Mouse (Mus musculus) neural tube, embryonic 15.5 days (tissue): ENCODE measurements around the gene Ppargc1a. TPM values are rescaled to one million over a fixed set of nuclear protein-coding genes. Genes with fewer than 3 reads are reported as not detected.
A peak's percentile ranks its signal among the peaks of the same experiment; 100 is the strongest.

ENCODE experiments used
- ATAC-seq: fragments of 200-750 bp; cut with Nextera tagmentation; 2 replicates; pipeline ENCODE4 v1.8.0; 2017; ENCODE audit warnings: mild to moderate bottlenecking, moderate TSS enrichment, moderate library complexity; ENCODE audit not compliant: low FRiP score
- H3K27ac ChIP-seq: fragments of 300-500 bp; sonication (generic); replicated peaks from 2 replicates; pipeline ENCODE4 v1.5.1; 2015; ENCODE audit warnings: mild to moderate bottlenecking, inconsistent platforms
- H3K27me3 ChIP-seq: fragments of 300-500 bp; sonication (generic); replicated peaks from 2 replicates; pipeline ENCODE4 v1.6.1; 2015; ENCODE audit warnings: inconsistent platforms
- H3K36me3 ChIP-seq: fragments of 300-500 bp; sonication (generic); 2 replicates; pipeline ENCODE4 v1.6.1; 2015; ENCODE audit warnings: inconsistent platforms
- H3K4me1 ChIP-seq: fragments of 300-500 bp; sonication (generic); 2 replicates; pipeline ENCODE4 v1.6.1; 2015; ENCODE audit warnings: inconsistent platforms
- H3K4me2 ChIP-seq: fragments of 300-500 bp; sonication (generic); 2 replicates; pipeline ENCODE4 v1.6.1; 2015; ENCODE audit warnings: inconsistent platforms, mild to moderate bottlenecking, moderate library complexity
- H3K4me3 ChIP-seq: fragments of 300-500 bp; sonication (generic); replicated peaks from 2 replicates; pipeline ENCODE4 v1.5.1; 2015; ENCODE audit warnings: mild to moderate bottlenecking, inconsistent platforms
- H3K9ac ChIP-seq: fragments of 300-500 bp; sonication (generic); replicated peaks from 2 replicates; pipeline ENCODE4 v1.6.1; 2015; ENCODE audit warnings: mild to moderate bottlenecking, inconsistent platforms
- H3K9me3 ChIP-seq: fragments of 300-500 bp; sonication (generic); replicated peaks from 2 replicates; pipeline ENCODE4 v1.6.1; 2016; ENCODE audit warnings: inconsistent platforms
- WGBS: fragments of 180-500 bp; shearing (Covaris S2); methylation state at CpG from one replicate; pipeline ENCODE4 v1.1.7; 2015; ENCODE audit warnings: mixed read lengths; 5-methylcytosine and 5-hydroxymethylcytosine counted together
- polyA plus RNA-seq: library from polyadenylated mRNA; unstranded; fragments of >200 nt; fragmentation: Nextera tagmentation; extraction: Ambion mirVana; gene quantifications from 2 replicates; pipeline ENCODE4 v1.2.1, GENCODE M21; 2015

The Ppargc1a gene
- polyA plus RNA-seq, 1 experiment from 2014 or later = 19.7 TPM

GRCm38 (mm10) chr5:51534456-51534855, 33.1 kb downstream of the Ppargc1a start:
- ATAC-seq = no peak
- no peaks in the 10 kb centered on the region for H3K9me3 ChIP-seq
- H3K4me1 ChIP-seq = no peaks in the 10 kb centered on the region
- H3K36me3 ChIP-seq = no peaks in the 10 kb centered on the region
- no peak overlapping the region for H3K9ac ChIP-seq
- H3K27ac ChIP-seq = no peak overlapping the region
- WGBS = 97% methylated on average over 1 of the region's 1 CpGs
- H3K27me3 ChIP-seq = no peaks in the 10 kb centered on the region
- no peak overlapping the region for H3K4me3 ChIP-seq
- H3K4me2 ChIP-seq = no peak overlapping the region

GRCm38 (mm10) chr5:51531286-51531685, 36.2 kb downstream of the Ppargc1a start:
- Histone ChIP-seq H3K4me1 (no peaks in the 10 kb centered on the region), H3K27ac (no peak overlapping the region), H3K4me3 (no peak overlapping the region), H3K36me3 (no peaks in the 10 kb centered on the region), H3K4me2 (no peak overlapping the region), H3K9me3 (no peaks in the 10 kb centered on the region), H3K9ac (no peak overlapping the region), H3K27me3 (no peaks in the 10 kb centered on the region)
- no peak for ATAC-seq
- WGBS = 88% methylated on average over 1 of the region's 1 CpGs

GRCm38 (mm10) chr5:51529444-51529843, 38.1 kb downstream of the Ppargc1a start:
- Histone ChIP-seq H3K4me1 (no peaks in the 10 kb centered on the region), H3K9me3 (no peaks in the 10 kb centered on the region), H3K27me3 (no peaks in the 10 kb centered on the region), H3K36me3 (no peaks in the 10 kb centered on the region), H3K27ac (no peak overlapping the region), H3K4me2 (no peak overlapping the region), H3K9ac (no peak overlapping the region), H3K4me3 (no peak overlapping the region)
- 86% methylated on average over 2 of the region's 2 CpGs for WGBS
- ATAC-seq = no peak

- no peaks in the 10 kb centered on the region for H3K27me3 ChIP-seq
- H3K36me3 ChIP-seq = no peaks in the 10 kb centered on the region
- no peak for ATAC-seq
- no peak overlapping the region for H3K27ac ChIP-seq
- H3K4me1 ChIP-seq = no peaks in the 10 kb centered on the region
- no peaks in the 10 kb centered on the region for H3K9me3 ChIP-seq
- H3K4me3 ChIP-seq = no peak overlapping the region
- H3K4me2 ChIP-seq = no peak overlapping the region
- H3K9ac ChIP-seq = no peak overlapping the region
These were observed 39.4 kb downstream of the Ppargc1a start for GRCm38 (mm10) chr5:51528165-51528498.

- Histone ChIP-seq H3K9me3 (no peaks in the 10 kb centered on the region), H3K4me1 (no peaks in the 10 kb centered on the region), H3K27me3 (no peaks in the 10 kb centered on the region), H3K36me3 (no peaks in the 10 kb centered on the region), H3K4me2 (no peak overlapping the region), H3K4me3 (no peak overlapping the region), H3K27ac (no peak overlapping the region), H3K9ac (no peak overlapping the region)
- 85% methylated on average over 5 of the region's 5 CpGs for WGBS
- ATAC-seq = no peak
These were observed 39.9 kb downstream of the Ppargc1a start for GRCm38 (mm10) chr5:51527498-51528164.

- 92% methylated on average over 2 of the region's 2 CpGs for WGBS
- Histone ChIP-seq H3K4me2 (no peak overlapping the region), H3K9me3 (no peaks in the 10 kb centered on the region), H3K36me3 (no peaks in the 10 kb centered on the region), H3K4me3 (no peak overlapping the region), H3K4me1 (no peaks in the 10 kb centered on the region), H3K9ac (no peak overlapping the region), H3K27ac (no peak overlapping the region), H3K27me3 (no peaks in the 10 kb centered on the region)
- no peak for ATAC-seq
These were observed 41.7 kb downstream of the Ppargc1a start for GRCm38 (mm10) chr5:51525858-51526257.

GRCm38 (mm10) chr5:51520807-51521206, 46.7 kb downstream of the Ppargc1a start:
- H3K27ac ChIP-seq = no peak overlapping the region
- H3K27me3 ChIP-seq = no peaks in the 10 kb centered on the region
- 85% methylated on average over 3 of the region's 3 CpGs for WGBS
- no peak overlapping the region for H3K9ac ChIP-seq
- no peaks in the 10 kb centered on the region for H3K9me3 ChIP-seq
- H3K4me2 ChIP-seq = no peak overlapping the region
- no peaks in the 10 kb centered on the region for H3K4me1 ChIP-seq
- H3K36me3 ChIP-seq = no peaks in the 10 kb centered on the region
- ATAC-seq = no peak
- H3K4me3 ChIP-seq = no peak overlapping the region

GRCm38 (mm10) chr5:51517440-51518187, 49.9 kb downstream of the Ppargc1a start:
- Histone ChIP-seq H3K27me3 (no peaks in the 10 kb centered on the region), H3K27ac (no peak overlapping the region), H3K9me3 (no peaks in the 10 kb centered on the region), H3K4me3 (no peak overlapping the region), H3K9ac (no peak overlapping the region), H3K4me2 (no peak overlapping the region), H3K36me3 (no peaks in the 10 kb centered on the region), H3K4me1 (no peaks in the 10 kb centered on the region)
- 52% methylated on average over 6 of the region's 6 CpGs for WGBS
- no peak for ATAC-seq

GRCm38 (mm10) chr5:51504654-51505053, 62.9 kb downstream of the Ppargc1a start:
- Histone ChIP-seq H3K36me3 (no peaks in the 10 kb centered on the region), H3K27ac (no peak overlapping the region), H3K4me1 (no peaks in the 10 kb centered on the region), H3K9ac (no peak overlapping the region), H3K27me3 (no peaks in the 10 kb centered on the region), H3K4me2 (no peak overlapping the region), H3K4me3 (no peak overlapping the region), H3K9me3 (no peaks in the 10 kb centered on the region)
- ATAC-seq = no peak
- 92% methylated on average over 2 of the region's 2 CpGs for WGBS

GRCm38 (mm10) chr5:51497910-51498517, 69.5 kb downstream of the Ppargc1a start:
- H3K4me2 ChIP-seq = no peak overlapping the region
- H3K27ac ChIP-seq = no peak overlapping the region
- 39% methylated on average over 9 of the region's 9 CpGs for WGBS
- no peaks in the 10 kb centered on the region for H3K27me3 ChIP-seq
- no peak overlapping the region for H3K4me3 ChIP-seq
- no peak overlapping the region for H3K9ac ChIP-seq
- no peak for ATAC-seq
- no peaks in the 10 kb centered on the region for H3K9me3 ChIP-seq
- H3K4me1 ChIP-seq = peaks cover 13% of the 10 kb centered on the region; the same call in 1 of the 2 replicates
- no peaks in the 10 kb centered on the region for H3K36me3 ChIP-seq

GRCm38 (mm10) chr5:51495446-51495845, 72.1 kb downstream of the Ppargc1a start:
- 0 out of 2 replicates have a peak, but pooled peaks have one; percentile 14 for ATAC-seq
- peak overlapping the region; percentile 25 for H3K4me3 ChIP-seq

GRCm38 (mm10) chr5:51494358-51494876, 73.1 kb downstream of the Ppargc1a start:
- Histone ChIP-seq H3K4me3 (no peak overlapping the region), H3K9ac (no peak overlapping the region), H3K4me1 (peaks cover 13% of the 10 kb centered on the region; the same call in 1 of the 2 replicates), H3K27me3 (no peaks in the 10 kb centered on the region), H3K9me3 (no peaks in the 10 kb centered on the region), H3K4me2 (peak overlapping the region; percentile 51), H3K36me3 (no peaks in the 10 kb centered on the region), H3K27ac (no peak overlapping the region)
- 68% methylated on average over 15 of the region's 15 CpGs for WGBS
- ATAC-seq = no peak

More at GRCm38 (mm10) chr5:51495446-51495845, 72.1 kb downstream of the Ppargc1a start:
- Histone ChIP-seq H3K4me1 (peaks cover 13% of the 10 kb centered on the region; the same call in 1 of the 2 replicates), H3K9ac (no peak overlapping the region), H3K4me2 (peak overlapping the region; percentile 51), H3K27ac (no peak overlapping the region), H3K9me3 (no peaks in the 10 kb centered on the region), H3K36me3 (no peaks in the 10 kb centered on the region), H3K27me3 (no peaks in the 10 kb centered on the region)
- 39% methylated on average over 6 of the region's 6 CpGs for WGBS
